Mouse (Mus musculus) stomach, embryonic 16.5 days (tissue): ENCODE measurements around the gene Zfp990. TPM values are rescaled to one million over a fixed set of nuclear protein-coding genes. Genes with fewer than 3 reads are reported as not detected.
"Not testable (repeated sequence)": the region's sequence is repeated elsewhere in the genome, so short reads cannot be mapped to it uniquely, and the experiment has no call there.

Experiments
- ATAC-seq: fragments of 200-750 bp; cut with Nextera tagmentation; 2 replicates; pipeline ENCODE4 v1.8.0; 2017; ENCODE audit warnings: moderate number of reproducible peaks, moderate TSS enrichment; ENCODE audit not compliant: insufficient read depth, low FRiP score
- H3K27ac ChIP-seq: fragments of 300-500 bp; sonication (generic); 2 replicates; pipeline ENCODE4 v1.5.1; 2014; ENCODE audit warnings: low read length
- H3K27me3 ChIP-seq: fragments of 300-500 bp; sonication (generic); 2 replicates; pipeline ENCODE4 v1.6.1; 2014; ENCODE audit warnings: low read length, control low read depth, mixed read lengths; ENCODE audit not compliant: control insufficient read depth, insufficient read depth
- H3K36me3 ChIP-seq: fragments of 300-500 bp; sonication (generic); 2 replicates; pipeline ENCODE4 v1.6.1; 2014; ENCODE audit warnings: low read length; ENCODE audit not compliant: control insufficient read depth, insufficient read depth
- H3K4me1 ChIP-seq: fragments of 300-500 bp; sonication (generic); 2 replicates; pipeline ENCODE4 v1.6.1; 2014; ENCODE audit warnings: low read length, control low read depth, mixed read lengths; ENCODE audit not compliant: control insufficient read depth, insufficient read depth
- H3K4me2 ChIP-seq: fragments of 300-500 bp; sonication (generic); 2 replicates; pipeline ENCODE4 v1.6.1; 2014; ENCODE audit warnings: low read depth, low read length, mixed read lengths
- H3K4me3 ChIP-seq: fragments of 300-500 bp; sonication (generic); replicated peaks from 2 replicates; pipeline ENCODE4 v1.5.1; 2014; ENCODE audit warnings: mild to moderate bottlenecking, low read length
- H3K9ac ChIP-seq: fragments of 300-500 bp; sonication (generic); 2 replicates; pipeline ENCODE4 v1.6.1; 2014; ENCODE audit warnings: low read length
- H3K9me3 ChIP-seq: fragments of 300-500 bp; sonication (generic); replicated peaks from 2 replicates; pipeline ENCODE4 v1.6.1; 2016; ENCODE audit warnings: low read length, control low read depth; ENCODE audit not compliant: control insufficient read depth
- WGBS: fragments of 180-500 bp; shearing (Covaris S2); extraction: QIAGEN DNeasy Blood & Tissue Kit; methylation state at CpG from one replicate; pipeline ENCODE4 v1.1.7; 2014; 5-methylcytosine and 5-hydroxymethylcytosine counted together
- polyA plus RNA-seq: library from polyadenylated mRNA; unstranded; fragments of >200 nt; fragmentation: Nextera tagmentation; extraction: Ambion mirVana; gene quantifications from 2 replicates; pipeline ENCODE4 v1.2.1, GENCODE M21; 2015

Gene Zfp990
- polyA plus RNA-seq = 0.06 and 0.07 TPM in 2 replicates

- not testable (repeated sequence) for H3K27me3 ChIP-seq, H3K9ac ChIP-seq, H3K9me3 ChIP-seq, H3K27ac ChIP-seq, H3K4me3 ChIP-seq, H3K4me1 ChIP-seq, ATAC-seq, H3K4me2 ChIP-seq, H3K36me3 ChIP-seq
- WGBS = 80% methylated on average over 3 of the region's 4 CpGs
Observed at GRCm38 (mm10) chr4:145510459-145510858, at the start of gene Zfp990. Zfp990 (plus strand) TSS chr4:145510759.

- peak overlapping the region; percentile 50; the same call in 1 of the 2 replicates for H3K9ac ChIP-seq
- 15% methylated on average over 59 of the region's 68 CpGs for WGBS
- not testable (repeated sequence) for H3K27ac ChIP-seq
Observed at GRCm38 (mm10) chr4:145463553-145464253, 46.9 kb upstream of the Zfp990 start.

GRCm38 (mm10) chr4:145478128-145478527, 32.4 kb upstream of the Zfp990 start:
- Histone ChIP-seq H3K9ac (no peak overlapping the region), H3K4me1 (no peaks in the 10 kb centered on the region), H3K27ac (no peak overlapping the region), H3K9me3 (0 out of 2 replicates have a peak, but pooled peaks cover 7% of the 10 kb centered on the region), H3K36me3 (no peaks in the 10 kb centered on the region), H3K27me3 (no peaks in the 10 kb centered on the region), H3K4me2 (no peak overlapping the region), H3K4me3 (no peak overlapping the region)
- WGBS = 75% methylated on average over 3 of the region's 3 CpGs
- no peak for ATAC-seq

More at GRCm38 (mm10) chr4:145463553-145464253, 46.9 kb upstream of the Zfp990 start:
- not testable (repeated sequence) for H3K9me3 ChIP-seq, H3K4me1 ChIP-seq, H3K36me3 ChIP-seq, H3K27me3 ChIP-seq
- ATAC-seq = 0 out of 2 replicates have a peak, but pooled peaks have one; percentile 25
- H3K4me2 ChIP-seq = peak overlapping the region; percentile 62
- peak overlapping the region; percentile 42 for H3K4me3 ChIP-seq

GRCm38 (mm10) chr4:145480699-145481098, 29.9 kb upstream of the Zfp990 start:
- not testable (repeated sequence) for H3K36me3 ChIP-seq, H3K27ac ChIP-seq, H3K9me3 ChIP-seq, ATAC-seq, H3K4me3 ChIP-seq, H3K4me2 ChIP-seq, H3K9ac ChIP-seq, H3K4me1 ChIP-seq, H3K27me3 ChIP-seq
- WGBS = 89% methylated on average over 8 of the region's 8 CpGs

GRCm38 (mm10) chr4:145489396-145489795, 21.2 kb upstream of the Zfp990 start:
- Histone ChIP-seq H3K27ac (no peak overlapping the region), H3K4me1 (no peaks in the 10 kb centered on the region), H3K9me3 (no peaks in the 10 kb centered on the region), H3K4me3 (no peak overlapping the region), H3K4me2 (no peak overlapping the region), H3K36me3 (no peaks in the 10 kb centered on the region), H3K9ac (no peak overlapping the region), H3K27me3 (no peaks in the 10 kb centered on the region)
- no peak for ATAC-seq

- Histone ChIP-seq H3K36me3 (no peaks in the 10 kb centered on the region), H3K27me3 (no peaks in the 10 kb centered on the region), H3K27ac (no peak overlapping the region), H3K4me1 (no peaks in the 10 kb centered on the region), H3K9me3 (no peaks in the 10 kb centered on the region), H3K4me3 (no peak overlapping the region), H3K9ac (no peak overlapping the region), H3K4me2 (no peak overlapping the region)
- 81% methylated on average over 11 of the region's 11 CpGs for WGBS
- no peak for ATAC-seq
Observed at GRCm38 (mm10) chr4:145492132-145492531, 18.4 kb upstream of the Zfp990 start.

GRCm38 (mm10) chr4:145493316-145493715, 17.2 kb upstream of the Zfp990 start:
- not testable (repeated sequence) for ATAC-seq, H3K4me3 ChIP-seq, H3K9ac ChIP-seq, H3K9me3 ChIP-seq, H3K36me3 ChIP-seq, H3K4me1 ChIP-seq, H3K27ac ChIP-seq, H3K4me2 ChIP-seq, H3K27me3 ChIP-seq
- WGBS = 67% methylated on average over 2 of the region's 2 CpGs

GRCm38 (mm10) chr4:145514637-145515036, 4.1 kb downstream of the Zfp990 start:
- not testable (repeated sequence) for H3K9ac ChIP-seq, H3K36me3 ChIP-seq, ATAC-seq, H3K27ac ChIP-seq, H3K4me3 ChIP-seq, H3K4me2 ChIP-seq, H3K27me3 ChIP-seq, H3K4me1 ChIP-seq, H3K9me3 ChIP-seq
- whole genome bisulfite sequencing = 82% methylated on average over 1 of the region's 2 CpGs

GRCm38 (mm10) chr4:145515776-145516565, 5.4 kb downstream of the Zfp990 start:
- H3K27me3 ChIP-seq, H3K9me3 ChIP-seq, H3K4me2 ChIP-seq, ATAC-seq, H3K4me3 ChIP-seq, H3K36me3 ChIP-seq, H3K27ac ChIP-seq, H3K9ac ChIP-seq, H3K4me1 ChIP-seq: not testable (repeated sequence)
- 76% methylated on average over 4 of the region's 4 CpGs for WGBS
